Mouse (Mus musculus): Measurements from ENCODE around the gene Atp2b1. TPM values are rescaled to one million over a fixed set of nuclear protein-coding genes. Genes with fewer than 3 reads are reported as not detected.

Atp2b1 gene
- polyA plus RNA-seq, 1 experiment from 2014 or later = 176 TPM

DNA sequence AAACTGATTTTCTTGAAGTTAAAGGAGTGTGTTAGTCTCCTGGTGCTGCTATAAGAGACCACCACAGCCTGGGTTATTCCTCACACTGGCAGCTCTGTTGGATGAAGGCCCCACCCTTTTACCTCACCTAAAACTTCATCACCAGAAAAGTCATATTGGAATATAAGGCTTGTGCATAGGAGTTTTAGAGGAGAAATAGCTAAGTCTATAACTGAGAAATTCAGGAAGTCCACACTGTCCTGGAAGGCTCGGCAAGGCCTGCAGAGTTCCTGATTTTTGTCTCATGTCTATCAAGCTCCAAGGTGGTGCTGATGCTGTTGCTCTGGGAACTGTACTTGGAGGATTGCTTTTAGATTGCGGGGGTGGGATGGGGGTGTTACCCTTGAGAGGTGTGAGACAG is 26.6 kb downstream of the Atp2b1 start:
- WGBS = 85% methylated on average over 2 of the region's 2 CpGs
- Histone ChIP-seq H3K9me3 (ENCODE audit: low read depth, low read length) (no peaks in the 10 kb centered on the region), H3K36me3 (ENCODE audit: insufficient read depth) (no peaks in the 10 kb centered on the region), H3K27me3 (ENCODE audit: insufficient read depth, low read length) (no peaks in the 10 kb centered on the region), H3K4me1 (ENCODE audit: insufficient read depth) (peaks cover 4% of the 10 kb centered on the region; the same call in 1 of the 2 replicates), H3K27ac (ENCODE audit: low read depth) (no peak overlapping the region), H3K4me3 (ENCODE audit: low read depth, low read length) (no peak overlapping the region), H3K4me2 (no peak overlapping the region), H3K9ac (no peak overlapping the region)
- no peak for DNase-seq
- ATAC-seq (ENCODE audit: insufficient read depth) = no peak
- TF ChIP-seq CTCF (IDR thresholded peaks at IDR 0.05; ENCODE audit: low read depth) = no peak

DNA sequence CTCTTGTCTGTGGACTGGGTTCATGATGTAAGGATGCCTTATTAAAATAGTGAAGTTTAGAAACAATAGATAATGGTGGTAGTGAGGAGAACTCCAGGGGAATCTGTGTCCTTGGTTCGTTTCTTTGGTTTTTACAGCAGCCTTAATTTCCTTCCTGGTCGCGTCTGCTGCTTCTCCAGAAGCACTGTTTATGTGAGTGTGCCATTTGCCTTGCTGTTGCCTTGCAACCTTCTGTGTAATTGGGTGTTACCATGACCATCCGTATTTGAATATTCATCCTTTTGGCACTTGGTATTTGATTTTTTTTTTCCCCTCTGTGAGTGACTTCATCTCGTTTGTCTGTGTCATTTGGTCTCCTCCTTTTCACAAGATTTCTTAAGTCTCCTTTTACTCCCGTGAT is 27.8 kb downstream of the Atp2b1 start:
- H3K9ac ChIP-seq = no peak overlapping the region
- DNase-seq (no peak), ATAC-seq (ENCODE audit: insufficient read depth) (no peak)
- H3K4me3 ChIP-seq (ENCODE audit: low read depth, low read length) = no peak overlapping the region
- TF ChIP-seq CTCF (IDR thresholded peaks at IDR 0.05; ENCODE audit: low read depth) = no peak
- 65% methylated on average over 6 of the region's 6 CpGs for WGBS
- peaks cover 7% of the 10 kb centered on the region; the same call in 1 of the 2 replicates for H3K4me1 ChIP-seq (ENCODE audit: insufficient read depth)
- H3K9me3 ChIP-seq (ENCODE audit: low read depth, low read length) = no peaks in the 10 kb centered on the region
- no peaks in the 10 kb centered on the region for H3K27me3 ChIP-seq (ENCODE audit: insufficient read depth, low read length)
- no peaks in the 10 kb centered on the region for H3K36me3 ChIP-seq (ENCODE audit: insufficient read depth)
- no peak overlapping the region for H3K4me2 ChIP-seq
- H3K27ac ChIP-seq (ENCODE audit: low read depth) = no peak overlapping the region

DNA sequence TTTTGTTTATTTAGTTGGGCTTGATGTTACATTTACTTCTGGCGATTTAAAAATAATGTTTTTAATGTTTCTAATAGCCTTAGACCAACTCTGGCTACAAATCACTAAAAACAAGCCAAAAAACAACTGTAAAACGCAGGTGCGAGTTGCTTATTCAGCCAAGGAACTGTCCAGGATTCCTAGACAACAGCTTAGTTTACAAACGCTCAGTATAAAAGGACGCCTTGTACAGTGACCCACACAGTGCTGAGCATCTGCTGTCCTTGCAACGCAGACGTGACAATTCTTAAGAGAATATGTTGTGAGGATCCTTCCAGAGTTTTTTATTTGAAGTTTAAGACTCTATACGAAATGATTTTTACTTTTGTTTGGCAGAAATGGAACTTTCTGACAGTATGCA is 28.8 kb downstream of the Atp2b1 start:
- H3K9me3 ChIP-seq (ENCODE audit: low read depth, low read length) = no peaks in the 10 kb centered on the region
- no peak for TF ChIP-seq CTCF (IDR thresholded peaks at IDR 0.05; ENCODE audit: low read depth)
- no peaks in the 10 kb centered on the region for H3K36me3 ChIP-seq (ENCODE audit: insufficient read depth)
- DNase-seq = peak; percentile 55
- no peak overlapping the region for H3K27ac ChIP-seq (ENCODE audit: low read depth)
- H3K4me3 ChIP-seq (ENCODE audit: low read depth, low read length) = no peak overlapping the region
- WGBS = 69% methylated on average over 8 of the region's 8 CpGs
- ATAC-seq (ENCODE audit: insufficient read depth) = no peak; the same call in 1 of the 2 replicates
- no peaks in the 10 kb centered on the region for H3K27me3 ChIP-seq (ENCODE audit: insufficient read depth, low read length)
- no peak overlapping the region for H3K4me2 ChIP-seq
- H3K4me1 ChIP-seq (ENCODE audit: insufficient read depth) = peaks cover 10% of the 10 kb centered on the region; the same call in 1 of the 2 replicates
- H3K9ac ChIP-seq = no peak overlapping the region

DNA sequence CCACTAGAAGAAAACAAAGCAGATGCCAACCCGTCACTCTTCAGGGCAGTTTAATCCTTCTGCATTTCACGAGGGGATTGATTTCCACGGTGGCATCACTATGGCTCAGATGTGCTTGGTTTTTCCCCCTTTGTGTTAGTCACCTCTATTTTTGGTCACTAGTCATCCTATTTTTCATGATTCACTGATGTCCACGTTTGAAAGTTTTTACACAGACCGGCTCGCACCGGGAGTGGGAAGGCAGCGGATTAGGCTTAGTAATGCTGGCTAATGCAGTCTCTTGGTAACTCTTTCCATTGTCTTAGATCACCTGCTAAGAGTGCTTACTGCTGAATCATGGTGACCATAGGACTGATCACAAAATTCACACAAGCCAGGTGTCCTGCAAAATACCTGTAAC is 29.7 kb downstream of the Atp2b1 start:
- Histone ChIP-seq H3K27me3 (ENCODE audit: insufficient read depth, low read length) (no peaks in the 10 kb centered on the region), H3K36me3 (ENCODE audit: insufficient read depth) (no peaks in the 10 kb centered on the region), H3K4me3 (ENCODE audit: low read depth, low read length) (no peak overlapping the region), H3K27ac (ENCODE audit: low read depth) (no peak overlapping the region), H3K9ac (no peak overlapping the region), H3K4me1 (ENCODE audit: insufficient read depth) (peaks cover 12% of the 10 kb centered on the region; the same call in 1 of the 2 replicates), H3K9me3 (ENCODE audit: low read depth, low read length) (no peaks in the 10 kb centered on the region), H3K4me2 (no peak overlapping the region)
- 83% methylated on average over 8 of the region's 8 CpGs for WGBS
- ATAC-seq (ENCODE audit: insufficient read depth) = no peak
- no peak for TF ChIP-seq CTCF (IDR thresholded peaks at IDR 0.05; ENCODE audit: low read depth)
- DNase-seq = no peak

DNA sequence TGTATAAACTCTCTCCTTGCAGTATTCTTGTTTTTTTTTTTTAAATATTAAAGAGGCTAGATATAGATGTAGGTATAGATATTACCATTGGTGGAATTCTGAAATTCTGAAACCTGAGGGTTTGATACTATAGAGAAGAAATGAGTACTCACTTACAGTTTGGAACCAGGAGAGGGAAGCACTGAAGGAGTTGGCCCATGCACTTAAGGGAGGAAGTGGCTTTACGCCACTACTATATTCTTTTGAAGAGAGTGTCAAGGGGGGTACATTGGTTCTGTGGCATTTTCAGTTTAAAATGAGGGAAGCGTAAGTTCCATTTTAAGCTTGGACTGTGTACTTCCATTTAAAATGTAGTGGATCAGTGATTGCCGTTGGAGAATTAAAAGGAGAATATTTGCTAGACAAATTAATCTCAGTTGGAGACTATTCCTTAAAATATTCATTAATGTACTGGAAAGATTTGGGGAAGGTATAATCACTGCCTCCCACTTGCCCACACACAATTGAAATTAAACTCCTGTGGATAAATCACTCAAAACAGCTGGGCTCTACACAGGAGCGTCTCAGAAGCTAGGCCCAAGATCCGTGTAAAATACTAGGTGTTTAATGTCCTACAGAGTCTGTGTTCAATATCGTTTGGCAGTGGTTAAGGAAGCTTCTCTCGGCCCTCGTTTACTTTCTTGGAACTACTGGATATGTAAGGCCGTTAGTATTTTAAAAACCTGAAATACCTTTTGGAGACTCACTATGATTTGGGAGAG is 32.0 kb downstream of the Atp2b1 start:
- no peak for DNase-seq
- 69% methylated on average over 9 of the region's 9 CpGs for WGBS
- H3K4me3 ChIP-seq (ENCODE audit: low read depth, low read length) = no peak overlapping the region

DNA sequence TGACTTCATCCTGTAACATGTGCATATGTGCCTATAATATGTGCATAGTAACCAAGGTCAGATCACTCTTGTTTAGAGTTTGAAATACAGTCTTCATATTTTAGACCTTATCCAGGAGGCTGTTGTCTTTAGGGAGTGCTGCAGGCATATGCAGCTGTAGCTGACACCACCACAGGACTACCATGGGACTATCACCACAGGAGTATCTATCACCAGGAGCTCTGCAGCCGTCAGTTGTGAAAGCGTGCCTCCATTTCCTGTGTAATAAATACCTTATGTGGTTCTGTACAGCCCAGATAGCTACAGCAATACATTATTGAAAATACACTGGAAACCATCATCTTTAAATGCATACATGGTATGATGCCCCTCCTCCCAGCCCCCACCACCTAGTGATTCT is 33.0 kb downstream of the Atp2b1 start:
- Histone ChIP-seq H3K4me1 (ENCODE audit: insufficient read depth) (peaks cover 15% of the 10 kb centered on the region; the same call in 1 of the 2 replicates), H3K9me3 (ENCODE audit: low read depth, low read length) (no peaks in the 10 kb centered on the region), H3K4me2 (no peak overlapping the region), H3K27me3 (ENCODE audit: insufficient read depth, low read length) (no peaks in the 10 kb centered on the region), H3K36me3 (ENCODE audit: insufficient read depth) (no peaks in the 10 kb centered on the region), H3K9ac (no peak overlapping the region), H3K4me3 (ENCODE audit: low read depth, low read length) (no peak overlapping the region), H3K27ac (ENCODE audit: low read depth) (no peak overlapping the region)
- no peak for TF ChIP-seq CTCF (IDR thresholded peaks at IDR 0.05; ENCODE audit: low read depth)
- ATAC-seq (ENCODE audit: insufficient read depth) = no peak
- 34% methylated on average over 2 of the region's 2 CpGs for WGBS
- DNase-seq = no peak

More for the DNA sequence above, 32.0 kb downstream of the Atp2b1 start:
- Histone ChIP-seq H3K9me3 (ENCODE audit: low read depth, low read length) (no peaks in the 10 kb centered on the region), H3K4me1 (ENCODE audit: insufficient read depth) (peaks cover 16% of the 10 kb centered on the region; the same call in 1 of the 2 replicates), H3K36me3 (ENCODE audit: insufficient read depth) (no peaks in the 10 kb centered on the region), H3K4me2 (no peak overlapping the region), H3K27me3 (ENCODE audit: insufficient read depth, low read length) (no peaks in the 10 kb centered on the region), H3K27ac (ENCODE audit: low read depth) (no peak overlapping the region), H3K9ac (no peak overlapping the region)
- TF ChIP-seq CTCF (IDR thresholded peaks at IDR 0.05; ENCODE audit: low read depth) = peak; percentile 12; the same call in 1 of the 2 replicates
- no peak for ATAC-seq (ENCODE audit: insufficient read depth)

DNA sequence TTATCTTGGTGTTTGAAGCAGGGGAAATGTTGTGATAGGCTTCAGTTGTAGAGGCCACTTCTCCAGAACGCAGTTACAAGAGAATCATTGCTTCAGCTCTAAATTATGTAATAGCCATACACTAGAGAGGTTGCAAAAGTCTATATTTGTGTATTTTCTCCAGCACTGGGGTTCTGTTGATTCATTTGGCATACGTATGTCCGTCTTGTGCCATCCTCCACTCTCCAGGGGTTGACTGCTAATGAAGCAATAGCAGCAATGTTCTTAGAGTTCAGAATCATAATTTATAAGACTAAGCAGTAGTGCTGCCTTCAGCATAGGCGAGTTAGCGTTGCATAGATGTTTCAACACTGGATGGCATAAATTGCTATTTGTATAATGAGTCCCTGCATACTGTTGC is 33.9 kb downstream of the Atp2b1 start:
- WGBS = 74% methylated on average over 5 of the region's 5 CpGs
- TF ChIP-seq CTCF (IDR thresholded peaks at IDR 0.05; ENCODE audit: low read depth) = no peak
- no peak overlapping the region for H3K4me3 ChIP-seq (ENCODE audit: low read depth, low read length)
- H3K27ac ChIP-seq (ENCODE audit: low read depth) = no peak overlapping the region
- H3K4me2 ChIP-seq = no peak overlapping the region
- no peak for ATAC-seq (ENCODE audit: insufficient read depth)
- H3K36me3 ChIP-seq (ENCODE audit: insufficient read depth) = no peaks in the 10 kb centered on the region
- H3K27me3 ChIP-seq (ENCODE audit: insufficient read depth, low read length) = no peaks in the 10 kb centered on the region
- no peaks in the 10 kb centered on the region for H3K9me3 ChIP-seq (ENCODE audit: low read depth, low read length)
- no peak overlapping the region for H3K9ac ChIP-seq
- H3K4me1 ChIP-seq (ENCODE audit: insufficient read depth) = peaks cover 12% of the 10 kb centered on the region; the same call in 1 of the 2 replicates
- no peak for DNase-seq

All from lung, embryonic 14.5 days (tissue).